Comparison of ENCODE assay signal across 14 mouse cellular contexts in the genomic region with DNA sequence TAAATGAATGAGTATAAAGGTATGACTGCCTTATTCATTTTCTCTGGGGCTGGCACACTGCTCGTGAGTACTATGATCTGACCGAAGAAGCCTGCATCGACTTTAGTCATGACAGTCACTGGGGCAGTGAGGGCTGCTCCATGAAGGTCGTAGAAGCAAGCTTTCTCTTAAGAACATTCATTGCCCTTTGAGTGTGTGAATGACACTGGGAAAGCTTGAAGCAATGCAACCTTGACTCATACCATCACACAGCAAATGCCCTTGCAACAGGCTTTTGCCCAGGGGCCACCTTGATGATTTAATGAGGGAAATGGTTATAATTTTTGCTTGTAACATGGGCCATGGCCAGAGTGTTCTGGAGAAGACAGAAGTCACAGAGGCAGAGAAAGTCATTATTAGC.
"Had no signal": no experiment of that assay in that cellular context is flagged by ENCODE, and none has a peak within 500 bp of the region (broad histone marks: within the 10 kb centered on the region; RNA-seq: fewer than 3 reads in every experiment).

No protein-coding gene starts in this region.

- H3K9me3 ChIP-seq: limb, embryonic 12.5 days; liver, embryonic 13.5 days; lung, embryonic 15.5 days; megakaryocyte, embryonic 14.5 days; midbrain, embryonic 15.5 days; neural tube, embryonic 12.5 days had no signal

- H3K9ac ChIP-seq: limb, embryonic 12.5 days; liver, embryonic 13.5 days; liver, postnatal 0 days; lung, embryonic 15.5 days; midbrain, embryonic 15.5 days; neural tube, embryonic 12.5 days had no signal

- ATAC-seq: liver, postnatal 0 days; midbrain, embryonic 15.5 days had no signal

- H3K4me3 ChIP-seq: limb, embryonic 12.5 days; liver, embryonic 13.5 days; lung, embryonic 15.5 days; megakaryocyte, embryonic 14.5 days; midbrain, embryonic 15.5 days; neural tube, embryonic 12.5 days had no signal

- H3K4me1 ChIP-seq: limb, embryonic 12.5 days; lung, embryonic 15.5 days; midbrain, embryonic 15.5 days; neural tube, embryonic 12.5 days had no signal

- H3K4me2 ChIP-seq: limb, embryonic 12.5 days; liver, embryonic 13.5 days; lung, embryonic 15.5 days; midbrain, embryonic 11.5 days; midbrain, embryonic 15.5 days; neural tube, embryonic 12.5 days had no signal

- H3K27ac ChIP-seq: limb, embryonic 12.5 days; liver, embryonic 13.5 days; lung, embryonic 15.5 days; macrophage; midbrain, embryonic 15.5 days; neural tube, embryonic 12.5 days; stomach, postnatal 0 days had no signal

- H3K27me3 ChIP-seq: limb, embryonic 12.5 days; liver, embryonic 13.5 days; lung, embryonic 15.5 days; midbrain, embryonic 15.5 days; neural tube, embryonic 12.5 days had no signal

- DNase-seq: kidney, postnatal 36 days; liver; liver, embryonic 13.5 days; liver, postnatal 0 days; lung, postnatal 14 days; thymus, postnatal 4 days had no signal

- H3K36me3 ChIP-seq: liver, embryonic 13.5 days had no signal
